Mouse (Mus musculus) lung, embryonic 14.5 days (tissue): ENCODE results near the gene Mrvi1. TPM values are rescaled to one million over a fixed set of nuclear protein-coding genes. Genes with fewer than 3 reads are reported as not detected.

Experiments
- ATAC-seq: fragments of 200-750 bp; cut with Nextera tagmentation; 2 replicates; pipeline ENCODE4 v1.8.0; 2017; ENCODE audit warnings: mild to moderate bottlenecking, moderate TSS enrichment, moderate library complexity; ENCODE audit not compliant: insufficient read depth
- DNase-seq: peaks from one replicate; pipeline ENCODE4 v3.0.0-alpha.2; 2015
- H3K27ac ChIP-seq: fragments of 300-500 bp; sonication (generic); 2 replicates; pipeline ENCODE4 v1.5.1; 2014; ENCODE audit warnings: low read depth, mild to moderate bottlenecking, moderate library complexity
- H3K27me3 ChIP-seq: fragments of 300-500 bp; sonication (generic); 2 replicates; pipeline ENCODE4 v1.6.1; 2014; ENCODE audit warnings: low read length, control low read depth; ENCODE audit not compliant: insufficient read depth
- H3K36me3 ChIP-seq: fragments of 300-500 bp; sonication (generic); 2 replicates; pipeline ENCODE4 v1.6.1; 2014; ENCODE audit warnings: control low read depth; ENCODE audit not compliant: insufficient read depth
- H3K4me1 ChIP-seq: fragments of 300-500 bp; sonication (generic); 2 replicates; pipeline ENCODE4 v1.6.1; 2014; ENCODE audit warnings: antibody characterized with exemption, control low read depth; ENCODE audit not compliant: insufficient read depth
- H3K4me2 ChIP-seq: fragments of 300-500 bp; sonication (generic); 2 replicates; pipeline ENCODE4 v1.6.1; 2014; ENCODE audit warnings: mild to moderate bottlenecking
- H3K4me3 ChIP-seq: fragments of 300-500 bp; sonication (generic); 2 replicates; pipeline ENCODE4 v1.5.1; 2014; ENCODE audit warnings: low read depth, low read length
- H3K9ac ChIP-seq: fragments of 300-500 bp; sonication (generic); 2 replicates; pipeline ENCODE4 v1.6.1; 2014
- H3K9me3 ChIP-seq: fragments of 300-500 bp; sonication (generic); 2 replicates; pipeline ENCODE4 v1.6.1; 2016; ENCODE audit warnings: low read depth, low read length, control low read depth
- CTCF ChIP-seq: IDR thresholded peaks from 2 replicates; pipeline ENCODE4 v1.5.1; 2016; ENCODE audit warnings: antibody characterized with exemption, low read depth
- WGBS: fragments of 180-500 bp; shearing (Covaris S2); extraction: QIAGEN DNeasy Blood & Tissue Kit; methylation state at CpG from one replicate; pipeline ENCODE4 v1.1.7; 2014; 5-methylcytosine and 5-hydroxymethylcytosine counted together
- polyA plus RNA-seq: library from polyadenylated mRNA; unstranded; fragments of >200 nt; fragmentation: Nextera tagmentation; extraction: Ambion mirVana; gene quantifications from 2 replicates; pipeline ENCODE4 v1.2.1, GENCODE M21; 2014

Gene Mrvi1
- polyA plus RNA-seq, 1 experiment from 2014 or later: 15.8 TPM

GRCm38 (mm10) chr7:111015731-111016130 is 33.5 kb upstream of the Mrvi1 start:
- no peak overlapping the region for H3K4me2 ChIP-seq
- WGBS: 43% methylated on average over 5 of the region's 5 CpGs
- no peak overlapping the region for H3K9ac ChIP-seq
- H3K36me3 ChIP-seq: no peaks in the 10 kb centered on the region
- no peak for TF ChIP-seq CTCF
- no peak overlapping the region for H3K27ac ChIP-seq
- no peaks in the 10 kb centered on the region for H3K27me3 ChIP-seq
- no peaks in the 10 kb centered on the region for H3K9me3 ChIP-seq
- no peaks in the 10 kb centered on the region; the same call in 1 of the 2 replicates for H3K4me1 ChIP-seq
- no peak overlapping the region for H3K4me3 ChIP-seq
- DNase-seq (no peak), ATAC-seq (no peak)

GRCm38 (mm10) chr7:111014893-111015292 is 32.6 kb upstream of the Mrvi1 start:
- DNase-seq: peak; percentile 97
- Histone ChIP-seq H3K9me3 (no peaks in the 10 kb centered on the region), H3K27me3 (no peaks in the 10 kb centered on the region), H3K4me3 (no peak overlapping the region), H3K9ac (no peak overlapping the region), H3K36me3 (no peaks in the 10 kb centered on the region), H3K27ac (no peak overlapping the region), H3K4me2 (no peak overlapping the region), H3K4me1 (no peaks in the 10 kb centered on the region)
- 12% methylated on average over 5 of the region's 5 CpGs for WGBS
- TF ChIP-seq CTCF: peak; percentile 99
- ATAC-seq: peak; percentile 79

- Histone ChIP-seq H3K4me2 (no peak overlapping the region), H3K4me3 (no peak overlapping the region), H3K9me3 (no peaks in the 10 kb centered on the region), H3K27ac (no peak overlapping the region), H3K9ac (no peak overlapping the region), H3K4me1 (no peaks in the 10 kb centered on the region), H3K27me3 (no peaks in the 10 kb centered on the region), H3K36me3 (no peaks in the 10 kb centered on the region)
- TF ChIP-seq CTCF: no peak
- ATAC-seq (0 out of 2 replicates have a peak, but pooled peaks have one; percentile 25), DNase-seq (peak; percentile 5)
- WGBS: 62% methylated on average over 7 of the region's 7 CpGs
Observed at GRCm38 (mm10) chr7:111014039-111014605, 31.9 kb upstream of the Mrvi1 start.

GRCm38 (mm10) chr7:111004136-111004840 is 22.0 kb upstream of the Mrvi1 start:
- no peak overlapping the region for H3K27ac ChIP-seq
- no peaks in the 10 kb centered on the region for H3K27me3 ChIP-seq
- WGBS: 85% methylated on average over 3 of the region's 3 CpGs
- no peaks in the 10 kb centered on the region for H3K4me1 ChIP-seq
- no peaks in the 10 kb centered on the region for H3K36me3 ChIP-seq
- H3K4me3 ChIP-seq: no peak overlapping the region
- no peak overlapping the region for H3K4me2 ChIP-seq
- no peaks in the 10 kb centered on the region; the same call in 1 of the 2 replicates for H3K9me3 ChIP-seq
- no peak overlapping the region for H3K9ac ChIP-seq
- TF ChIP-seq CTCF: no peak
- ATAC-seq (no peak), DNase-seq (no peak)

- ATAC-seq: peak; percentile 52; the same call in 1 of the 2 replicates
- Histone ChIP-seq H3K27me3 (no peaks in the 10 kb centered on the region), H3K9me3 (no peaks in the 10 kb centered on the region), H3K4me2 (no peak overlapping the region), H3K4me3 (no peak overlapping the region), H3K36me3 (no peaks in the 10 kb centered on the region), H3K4me1 (no peaks in the 10 kb centered on the region), H3K9ac (no peak overlapping the region), H3K27ac (0 out of 2 replicates have a peak overlapping the region, but pooled peaks have one; percentile 21)
- WGBS: 38% methylated on average over 15 of the region's 15 CpGs
- no peak for TF ChIP-seq CTCF
- DNase-seq: peak; percentile 48
Observed at GRCm38 (mm10) chr7:110998887-110999827, 16.9 kb upstream of the Mrvi1 start.

- DNase-seq (no peak), ATAC-seq (no peak)
- 56% methylated on average over 4 of the region's 4 CpGs for WGBS
- Histone ChIP-seq H3K27me3 (no peaks in the 10 kb centered on the region), H3K4me2 (no peak overlapping the region), H3K4me3 (no peak overlapping the region), H3K36me3 (no peaks in the 10 kb centered on the region), H3K9ac (no peak overlapping the region), H3K4me1 (peaks cover 6% of the 10 kb centered on the region; the same call in 1 of the 2 replicates), H3K27ac (no peak overlapping the region), H3K9me3 (no peaks in the 10 kb centered on the region)
- no peak for TF ChIP-seq CTCF
Observed at GRCm38 (mm10) chr7:110991221-110991494, 8.9 kb upstream of the Mrvi1 start.
